Mouse (Mus musculus) ES-Bruce4 (cell line): ENCODE measurements around the gene Lsm4.

Experiments
- CTCF ChIP-seq: IDR thresholded peaks from one replicate; pipeline ENCODE4 v1.8.1; 2011; ENCODE audit warnings: low read depth, low read length
- EP300 ChIP-seq: IDR thresholded peaks from 2 replicates; pipeline ENCODE4 v1.6.1; 2011; ENCODE audit warnings: low read depth, low read length; ENCODE audit not compliant: insufficient read depth
- POLR2A ChIP-seq: IDR thresholded peaks from one replicate; pipeline ENCODE4 v1.8.1; 2011; ENCODE audit warnings: low read length; ENCODE audit not compliant: insufficient read depth

DNA sequence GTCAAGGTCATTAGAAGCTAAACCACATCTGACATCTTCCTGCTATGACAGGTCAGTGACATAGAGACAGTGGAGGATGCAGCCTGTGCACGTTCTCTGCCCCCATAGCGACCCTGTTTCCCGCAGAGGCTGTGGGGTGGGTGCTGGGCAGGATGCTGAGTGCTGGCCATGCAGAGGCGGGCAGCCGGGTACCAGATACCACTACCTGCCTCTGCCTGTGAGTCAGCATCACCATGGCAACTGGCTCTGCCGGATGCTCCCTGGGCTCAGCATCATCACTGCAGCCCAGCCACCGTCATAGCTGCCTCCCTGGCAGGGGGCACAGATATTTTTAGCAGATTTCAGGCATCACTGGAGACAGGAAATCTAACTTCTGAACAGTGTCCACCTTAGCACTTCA lies 11.2 kb downstream of the Lsm4 start:
- TF ChIP-seq EP300 (no peak), CTCF (no peak), POLR2A (no peak)
